Mouse (Mus musculus) heart, postnatal 0 days (tissue): ENCODE data around the gene Morn1. TPM values are rescaled to one million over a fixed set of nuclear protein-coding genes. Genes with fewer than 3 reads are reported as not detected.

ENCODE experiments used
- ATAC-seq: fragments of 200-750 bp; cut with Nextera tagmentation; 2 replicates; pipeline ENCODE4 v1.8.0; 2017; ENCODE audit warnings: low read depth, moderate number of reproducible peaks, moderate library complexity; ENCODE audit not compliant: insufficient read depth
- DNase-seq: peaks from one replicate; pipeline ENCODE4 v3.0.0-alpha.2; 2016; ENCODE audit warnings: low spot score
- H3K27ac ChIP-seq: fragments of 300-500 bp; sonication (generic); 2 replicates; pipeline ENCODE4 v1.5.1; 2014; ENCODE audit warnings: low read depth, mild to moderate bottlenecking
- H3K27me3 ChIP-seq: fragments of 300-500 bp; sonication (generic); 2 replicates; pipeline ENCODE4 v1.6.1; 2014; ENCODE audit warnings: low read length, mixed read lengths; ENCODE audit not compliant: control insufficient read depth, insufficient read depth
- H3K36me3 ChIP-seq: fragments of 300-500 bp; sonication (generic); replicated peaks from 2 replicates; pipeline ENCODE4 v1.6.1; 2014; ENCODE audit warnings: low read length, mixed read lengths; ENCODE audit not compliant: control insufficient read depth, insufficient read depth
- H3K4me1 ChIP-seq: fragments of 300-500 bp; sonication (generic); 2 replicates; pipeline ENCODE4 v1.6.1; 2014; ENCODE audit warnings: antibody characterized with exemption; ENCODE audit not compliant: control insufficient read depth, insufficient read depth
- H3K4me2 ChIP-seq: fragments of 300-500 bp; sonication (generic); 2 replicates; pipeline ENCODE4 v1.6.1; 2014; ENCODE audit warnings: low read depth, mild to moderate bottlenecking, low read length, moderate library complexity
- H3K4me3 ChIP-seq: fragments of 300-500 bp; sonication (generic); 2 replicates; pipeline ENCODE4 v1.5.1; 2014; ENCODE audit warnings: low read depth, low read length
- H3K9ac ChIP-seq: fragments of 300-500 bp; sonication (generic); replicated peaks from 2 replicates; pipeline ENCODE4 v1.6.1; 2014; ENCODE audit warnings: low read depth, low read length, mixed read lengths
- H3K9me3 ChIP-seq: fragments of 300-500 bp; sonication (generic); replicated peaks from 2 replicates; pipeline ENCODE4 v1.6.1; 2016; ENCODE audit warnings: low read length; ENCODE audit not compliant: control insufficient read depth
- CTCF ChIP-seq: IDR thresholded peaks from 2 replicates; pipeline ENCODE4 v1.5.1; 2016; ENCODE audit warnings: antibody characterized with exemption, control low read depth, low read depth
- EP300 ChIP-seq: IDR thresholded peaks from 2 replicates; pipeline ENCODE4 v1.6.1; 2016; ENCODE audit warnings: antibody characterized with exemption, low read depth
- WGBS: fragments of 180-500 bp; shearing (Covaris S2); extraction: QIAGEN DNeasy Blood & Tissue Kit; methylation state at CpG from one replicate; pipeline ENCODE4 v1.1.7; 2014; 5-methylcytosine and 5-hydroxymethylcytosine counted together
- polyA plus RNA-seq: library from polyadenylated mRNA; unstranded; fragments of >200 nt; fragmentation: Nextera tagmentation; extraction: Ambion mirVana; gene quantifications from 2 replicates; pipeline ENCODE4 v1.2.1, GENCODE M21; 2015
- total RNA-seq: library from RNA; depleted of rRNA; stranded (reverse); fragments of >200 nt; gene quantifications from 2 replicates; pipeline ENCODE4 v1.2.3, GENCODE M21; 2014; ENCODE audit warnings: low replicate concordance

Morn1 gene
- total and polyA plus RNA-seq, 2 experiments from 2014 or later = 2.4 TPM; not detected in 1

DNA sequence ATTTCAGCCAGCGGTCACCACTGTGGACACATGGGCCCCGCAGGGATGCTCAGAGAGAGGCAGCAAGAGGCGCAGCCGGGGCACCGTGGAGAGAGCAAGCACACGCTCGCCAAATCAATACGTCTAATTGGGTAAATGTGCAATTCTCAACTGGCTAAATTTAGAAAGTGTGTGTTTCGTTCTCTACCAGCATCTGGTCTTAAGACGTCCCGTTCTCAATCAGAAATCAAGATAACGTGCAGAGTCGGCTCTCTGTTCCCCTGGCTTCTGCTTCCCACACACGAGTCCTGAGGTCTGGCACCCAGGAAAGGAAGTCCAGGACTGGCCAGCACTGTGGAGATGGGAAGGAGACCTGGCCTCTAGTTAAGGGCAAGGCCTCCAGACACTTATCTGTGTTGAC is 39.7 kb upstream of the Morn1 start:
- Histone ChIP-seq H3K36me3 (no peaks in the 10 kb centered on the region), H3K9ac (no peak overlapping the region), H3K4me2 (no peak overlapping the region), H3K27ac (no peak overlapping the region), H3K27me3 (peaks cover 49% of the 10 kb centered on the region), H3K9me3 (no peaks in the 10 kb centered on the region), H3K4me3 (no peak overlapping the region), H3K4me1 (no peaks in the 10 kb centered on the region)
- DNase-seq (no peak), ATAC-seq (no peak)
- 62% methylated on average over 14 of the region's 14 CpGs for WGBS
- no peak for TF ChIP-seq EP300
- TF ChIP-seq CTCF = no peak

DNA sequence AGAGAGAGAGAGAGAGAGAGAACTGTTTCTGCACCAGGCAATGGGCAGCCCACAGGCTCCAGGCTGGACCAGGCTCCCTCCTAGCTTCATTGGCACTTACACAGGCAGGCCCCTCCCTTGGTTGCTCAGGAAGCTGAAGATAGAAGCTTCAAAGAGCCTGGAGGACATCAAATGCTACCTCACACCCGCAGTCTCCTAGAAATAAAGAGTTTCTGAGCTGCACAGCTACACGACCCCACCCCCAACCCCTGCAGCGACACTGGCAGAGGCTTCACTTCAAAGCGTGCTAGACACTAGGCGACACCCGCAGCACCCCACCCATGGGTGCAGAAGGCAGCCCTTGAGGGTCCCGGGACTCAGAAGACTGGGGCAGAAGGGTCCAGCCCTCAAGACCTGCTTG is 36.3 kb upstream of the Morn1 start:
- no peak for TF ChIP-seq EP300
- no peak for TF ChIP-seq CTCF

DNA sequence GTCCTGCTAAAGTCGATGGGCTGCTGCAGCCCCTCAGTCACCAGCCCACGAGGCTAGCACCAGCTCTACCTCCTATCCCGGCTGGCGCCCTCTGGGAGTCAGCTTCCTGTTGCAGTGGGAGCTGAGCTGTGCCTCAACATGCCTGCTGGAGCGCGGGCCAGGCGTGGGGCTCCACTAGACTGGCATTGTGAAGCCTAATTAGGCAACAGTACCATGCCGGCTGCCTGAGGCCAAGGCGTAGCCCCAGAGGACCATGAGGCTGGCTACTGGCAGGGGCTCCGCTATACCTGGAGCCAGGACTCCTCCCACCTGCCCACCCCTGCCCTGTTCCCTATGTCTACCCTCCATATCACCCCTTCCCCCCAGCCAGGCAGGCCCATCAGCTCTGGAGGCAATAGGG is 29.7 kb upstream of the Morn1 start, which contains the start of gene Plch2:
Gene Plch2, minus strand, starts transcription at position 61 of the 400 bp plus-strand sequence.
- Histone ChIP-seq H3K36me3 (no peaks in the 10 kb centered on the region), H3K4me3 (no peak within 1 kb of the TSS), H3K4me1 (no peaks in the 10 kb centered on the region; the same call in 1 of the 2 replicates), H3K9me3 (no peaks in the 10 kb centered on the region), H3K9ac (no peak within 1 kb of the TSS), H3K27ac (no peak within 1 kb of the TSS), H3K27me3 (0 out of 2 replicates have a peak, but pooled peaks cover 4% of the 10 kb centered on the region), H3K4me2 (no peak within 1 kb of the TSS)
- ATAC-seq = no peak
- WGBS = 58% methylated on average over 10 of the region's 10 CpGs
- no peak for TF ChIP-seq CTCF
- TF ChIP-seq EP300 = no peak
- no peak for DNase-seq

More for the DNA sequence above, 36.3 kb upstream of the Morn1 start:
- H3K27me3 ChIP-seq = peaks cover 14% of the 10 kb centered on the region
- DNase-seq (no peak), ATAC-seq (no peak)
- no peaks in the 10 kb centered on the region for H3K4me1 ChIP-seq
- no peak overlapping the region for H3K4me3 ChIP-seq
- H3K4me2 ChIP-seq = no peak overlapping the region
- WGBS = 68% methylated on average over 7 of the region's 7 CpGs
- no peak overlapping the region for H3K9ac ChIP-seq
- no peak overlapping the region for H3K27ac ChIP-seq
- H3K9me3 ChIP-seq = no peaks in the 10 kb centered on the region
- H3K36me3 ChIP-seq = no peaks in the 10 kb centered on the region

DNA sequence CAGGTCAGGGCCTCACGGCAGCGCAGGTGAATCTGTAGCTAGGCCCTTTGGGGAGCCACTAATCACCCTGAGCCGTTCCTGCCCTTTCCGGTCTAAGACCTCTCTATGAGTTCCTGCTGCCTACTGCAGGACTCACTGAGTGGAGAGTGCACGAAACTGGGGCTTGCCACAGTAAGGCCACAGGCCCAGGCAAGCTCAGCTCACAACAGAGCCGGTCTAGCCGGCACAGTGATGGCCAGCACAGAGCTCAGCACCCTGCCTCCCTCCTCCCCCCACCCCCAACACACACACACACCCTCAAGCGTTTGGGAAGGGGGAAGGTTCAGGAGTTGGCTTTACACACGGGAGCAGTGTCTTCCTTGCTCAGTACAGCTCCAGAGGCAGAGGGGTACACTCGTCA is 28.1 kb upstream of the Morn1 start:
- 35% methylated on average over 10 of the region's 10 CpGs for WGBS
- 0 out of 2 replicates have a peak, but pooled peaks cover 4% of the 10 kb centered on the region for H3K27me3 ChIP-seq
- ATAC-seq = no peak
- H3K9ac ChIP-seq = no peak overlapping the region
- DNase-seq = no peak
- H3K9me3 ChIP-seq = no peaks in the 10 kb centered on the region
- TF ChIP-seq CTCF = no peak
- TF ChIP-seq EP300 = no peak
- H3K4me1 ChIP-seq = no peaks in the 10 kb centered on the region; the same call in 1 of the 2 replicates
- no peaks in the 10 kb centered on the region for H3K36me3 ChIP-seq
- H3K4me3 ChIP-seq = no peak overlapping the region
- H3K4me2 ChIP-seq = no peak overlapping the region
- H3K27ac ChIP-seq = no peak overlapping the region

DNA sequence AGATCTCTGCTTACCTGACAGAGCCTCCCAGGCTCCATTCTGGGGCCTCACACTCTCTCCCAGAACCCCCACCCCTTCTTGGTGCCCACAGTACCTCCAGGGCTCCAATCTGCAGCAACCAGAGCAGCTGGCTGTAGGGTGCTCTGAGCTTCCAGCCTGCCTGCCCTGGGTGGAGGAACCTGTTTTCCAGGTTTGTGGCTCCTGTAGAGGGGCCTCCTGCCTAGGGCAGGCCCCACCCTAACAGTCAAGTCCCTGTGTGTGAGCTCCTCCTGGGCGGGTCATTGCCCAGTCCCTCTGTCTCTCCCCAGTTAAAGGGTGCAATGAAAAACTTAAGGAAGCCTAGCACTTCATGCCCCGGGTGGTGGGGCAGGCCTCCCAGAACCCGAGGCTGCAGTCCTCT is 22.5 kb upstream of the Morn1 start:
- H3K4me3 ChIP-seq = no peak overlapping the region
- DNase-seq (no peak), ATAC-seq (no peak)
- 29% methylated on average over 3 of the region's 3 CpGs for WGBS
- TF ChIP-seq CTCF (no peak), EP300 (no peak)
- H3K4me1 ChIP-seq = peaks cover 11% of the 10 kb centered on the region
- no peak overlapping the region for H3K4me2 ChIP-seq
- peaks cover 4% of the 10 kb centered on the region; the same call in 1 of the 2 replicates for H3K36me3 ChIP-seq
- H3K27me3 ChIP-seq = no peaks in the 10 kb centered on the region
- H3K27ac ChIP-seq = no peak overlapping the region
- no peaks in the 10 kb centered on the region for H3K9me3 ChIP-seq
- H3K9ac ChIP-seq = no peak overlapping the region

DNA sequence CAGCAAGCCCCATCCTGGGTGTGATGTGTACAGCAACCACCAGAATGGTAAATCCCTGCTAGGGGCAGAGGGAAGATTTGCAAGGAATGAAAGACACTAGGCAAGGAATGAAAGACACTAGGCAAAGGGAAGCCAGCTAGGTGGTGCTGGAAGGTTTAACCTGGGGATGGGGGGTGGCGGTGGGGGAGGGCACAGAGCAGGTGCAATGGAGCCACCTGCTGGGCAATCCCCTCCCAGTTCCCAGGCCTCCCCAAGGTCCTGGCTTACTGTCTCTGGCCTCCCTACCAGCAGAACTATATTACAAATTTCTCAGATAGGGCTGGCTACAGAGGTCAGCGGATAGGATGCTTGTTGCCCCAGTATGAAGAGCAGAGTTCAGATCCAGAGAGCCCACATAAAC is 21.9 kb upstream of the Morn1 start:
- WGBS = 72% methylated on average over 2 of the region's 2 CpGs

More for the DNA sequence above, 21.9 kb upstream of the Morn1 start:
- Histone ChIP-seq H3K9ac (no peak overlapping the region), H3K4me1 (peaks cover 11% of the 10 kb centered on the region), H3K27ac (no peak overlapping the region), H3K9me3 (no peaks in the 10 kb centered on the region), H3K27me3 (no peaks in the 10 kb centered on the region), H3K36me3 (peaks cover 10% of the 10 kb centered on the region; the same call in 1 of the 2 replicates), H3K4me3 (no peak overlapping the region), H3K4me2 (no peak overlapping the region)
- TF ChIP-seq CTCF = no peak
- no peak for TF ChIP-seq EP300
- DNase-seq (no peak), ATAC-seq (no peak)
